In genomic region chr14:75237096-75237495, GRCm38 (mm10) we compare ENCODE assay signal across 24 mouse cellular contexts. TPM values are rescaled to one million over a fixed set of nuclear protein-coding genes. Genes with fewer than 3 reads are reported as not detected.
DNase-seq lines count a peak whose midpoint lies in the region; ATAC-seq and TF ChIP-seq lines count a peak whose summit lies in the region.
"Had no signal": no experiment of that assay in that cellular context is flagged by ENCODE, and none has a peak within 500 bp of the region (broad histone marks: within the 10 kb centered on the region; RNA-seq: fewer than 3 reads in every experiment).

No protein-coding gene starts in this region.

- no peak overlapping the region for H3K4me3 ChIP-seq in kidney, embryonic 14.5 days (ENCODE audit: low read length)
- H3K4me3 ChIP-seq in kidney, adult 2 months (ENCODE audit: insufficient read depth, low read depth, low read length): no peak overlapping the region
- no peak overlapping the region for H3K4me3 ChIP-seq in forebrain, embryonic 12.5 days (replicated peaks)
- no peak overlapping the region for H3K4me3 ChIP-seq in forebrain, embryonic 16.5 days (replicated peaks; ENCODE audit: low read length)
- H3K4me3 ChIP-seq: embryonic facial prominence, embryonic 15.5 days; erythroblast, embryonic 14.5 days; gastrocnemius, adult 2 months; heart, embryonic 13.5 days had no signal

- no peak overlapping the region for H3K9ac ChIP-seq in kidney, embryonic 14.5 days (ENCODE audit: low read depth, low read length)
- no peak overlapping the region for H3K9ac ChIP-seq in forebrain, embryonic 12.5 days
- no peak overlapping the region for H3K9ac ChIP-seq in forebrain, embryonic 16.5 days (replicated peaks; ENCODE audit: low read depth, low read length)
- H3K9ac ChIP-seq: embryonic facial prominence, embryonic 15.5 days; heart, embryonic 13.5 days had no signal

- DNase-seq in kidney, adult 2 months: no peak
- peak; percentile 39 for DNase-seq in brain, embryonic 14.5 days (ENCODE audit: low read depth)
- no peak for DNase-seq in kidney, postnatal 14 days
- DNase-seq: adrenal gland, postnatal 14 days; cerebellum, adult 2 months; cerebellum, postnatal 10 days; gastrocnemius, adult 2 months; gastrocnemius, postnatal 25 days; heart, postnatal 36 days had no signal

- no peak for TF ChIP-seq POLR2A in kidney, adult 2 months (IDR thresholded peaks at IDR 0.05; ENCODE audit: low read depth, low read length)
- TF ChIP-seq POLR2A in brain, embryonic 14.5 days (IDR thresholded peaks at IDR 0.05; ENCODE audit: borderline replicate concordance, extremely low read depth, insufficient read depth, insufficient read length, poor library complexity, severe bottlenecking): no peak

- no peaks in the 10 kb centered on the region for H3K36me3 ChIP-seq in kidney, embryonic 14.5 days (ENCODE audit: control insufficient read depth, insufficient read depth, low read length)
- no peaks in the 10 kb centered on the region for H3K36me3 ChIP-seq in kidney, adult 2 months (ENCODE audit: control insufficient read depth, insufficient read depth, low read length)
- H3K36me3 ChIP-seq in forebrain, embryonic 12.5 days (replicated peaks): no peaks in the 10 kb centered on the region
- no peaks in the 10 kb centered on the region for H3K36me3 ChIP-seq in forebrain, embryonic 16.5 days (ENCODE audit: control insufficient read depth, insufficient read depth)
- H3K36me3 ChIP-seq: embryonic facial prominence, embryonic 15.5 days; heart, embryonic 13.5 days had no signal

- H3K27me3 ChIP-seq in kidney, embryonic 14.5 days (ENCODE audit: control insufficient read depth, insufficient read depth, low read length): no peaks in the 10 kb centered on the region
- H3K27me3 ChIP-seq in kidney, adult 2 months (replicated peaks; ENCODE audit: control insufficient read depth, insufficient read depth, low read length): no peaks in the 10 kb centered on the region
- H3K27me3 ChIP-seq in forebrain, embryonic 12.5 days: no peaks in the 10 kb centered on the region; the same call in 1 of the 2 replicates
- H3K27me3 ChIP-seq in forebrain, embryonic 16.5 days (replicated peaks; ENCODE audit: control insufficient read depth, insufficient read depth, low read length): no peaks in the 10 kb centered on the region
- H3K27me3 ChIP-seq: CH12.LX; embryonic facial prominence, embryonic 15.5 days; heart, embryonic 13.5 days had no signal

- no peak overlapping the region for H3K4me2 ChIP-seq in kidney, embryonic 14.5 days (replicated peaks; ENCODE audit: low read depth, low read length)
- H3K4me2 ChIP-seq in forebrain, embryonic 12.5 days: no peak overlapping the region
- H3K4me2 ChIP-seq in forebrain, embryonic 16.5 days (ENCODE audit: low read length): no peak overlapping the region
- H3K4me2 ChIP-seq: embryonic facial prominence, embryonic 15.5 days; heart, embryonic 13.5 days had no signal

- 86% methylated on average over 8 of the region's 8 CpGs for WGBS in kidney, embryonic 14.5 days
- 83% methylated on average over 8 of the region's 8 CpGs for WGBS in kidney, adult 2 months
- 59% methylated on average over 8 of the region's 8 CpGs for WGBS in forebrain, embryonic 12.5 days
- 33% methylated on average over 8 of the region's 8 CpGs for WGBS in forebrain, embryonic 16.5 days

- H3K4me1 ChIP-seq in kidney, embryonic 14.5 days (ENCODE audit: control insufficient read depth, insufficient read depth, low read length): no peaks in the 10 kb centered on the region
- H3K4me1 ChIP-seq in kidney, adult 2 months (ENCODE audit: control insufficient read depth, insufficient read depth, low read length): no peaks in the 10 kb centered on the region
- peaks cover 22% of the 10 kb centered on the region for H3K4me1 ChIP-seq in forebrain, embryonic 12.5 days
- peaks cover 27% of the 10 kb centered on the region for H3K4me1 ChIP-seq in forebrain, embryonic 16.5 days (replicated peaks; ENCODE audit: control insufficient read depth, insufficient read depth, low read length)
- H3K4me1 ChIP-seq: embryonic facial prominence, embryonic 15.5 days; heart, embryonic 13.5 days had no signal

- no peaks in the 10 kb centered on the region for H3K9me3 ChIP-seq in kidney, embryonic 14.5 days (ENCODE audit: control insufficient read depth, low read length)
- no peaks in the 10 kb centered on the region for H3K9me3 ChIP-seq in forebrain, embryonic 12.5 days
- no peaks in the 10 kb centered on the region for H3K9me3 ChIP-seq in forebrain, embryonic 16.5 days (ENCODE audit: control insufficient read depth, low read length)
- H3K9me3 ChIP-seq: embryonic facial prominence, embryonic 15.5 days; heart, embryonic 13.5 days had no signal

- no peak for TF ChIP-seq CTCF in kidney, adult 2 months (conservative IDR thresholded peaks at IDR 0.05; ENCODE audit: insufficient read depth, insufficient read length, low read depth, low read length)
- no peak for TF ChIP-seq CTCF in brain, embryonic 14.5 days (IDR thresholded peaks at IDR 0.05; ENCODE audit: borderline replicate concordance, extremely low read depth, insufficient read depth, insufficient read length)

- 0 out of 2 replicates have a peak overlapping the region, but pooled peaks have one; percentile 42 for H3K27ac ChIP-seq in kidney, embryonic 14.5 days (ENCODE audit: low read depth, low read length)
- no peak overlapping the region for H3K27ac ChIP-seq in kidney, adult 2 months (ENCODE audit: insufficient read depth, low read depth, low read length)
- H3K27ac ChIP-seq in forebrain, embryonic 12.5 days: peak overlapping the region; percentile 95
- H3K27ac ChIP-seq in forebrain, embryonic 16.5 days (ENCODE audit: low read length): peak overlapping the region; percentile 82
- H3K27ac ChIP-seq: embryonic facial prominence, embryonic 15.5 days; gastrocnemius, adult 2 months; heart, embryonic 13.5 days; hindbrain, postnatal 0 days had no signal

- ATAC-seq in kidney, embryonic 14.5 days (ENCODE audit: low FRiP score, low TSS enrichment): no peak
- no peak for ATAC-seq in forebrain, embryonic 12.5 days (ENCODE audit: low FRiP score)
- no peak for ATAC-seq in forebrain, embryonic 16.5 days
- no peak for ATAC-seq in CD4-positive, CD25-positive, alpha-beta regulatory T cell, adult 4 months
- ATAC-seq: activated CD4-positive, CD25-positive, alpha-beta regulatory T cell, adult 4 months; Patski had no signal

RNA-seq across cellular contexts. Expression of gene Cpb2, which starts 5.0 kb away (rescaled TPM):
- 13.2 and 14.6 TPM in 2 replicates for polyA plus RNA-seq in kidney, embryonic 14.5 days (2014; fragmentation: Nextera tagmentation; extraction: Ambion mirVana)
- 2.0 and 2.6 TPM in 2 replicates for polyA plus RNA-seq in kidney, adult 2 months (2012; rRNA removed)
- not detected in 2 replicates for polyA plus RNA-seq in brain, embryonic 14.5 days (2012; rRNA removed)
- not detected in 2 replicates for polyA plus RNA-seq in forebrain, embryonic 12.5 days (2016; fragmentation: Nextera tagmentation; extraction: Ambion mirVana)
- polyA plus RNA-seq in forebrain, embryonic 16.5 days (2015; fragmentation: Nextera tagmentation; extraction: Ambion mirVana): not detected in 2 replicates
- polyA plus RNA-seq in CD4-positive, CD25-positive, alpha-beta regulatory T cell, adult 4 months (2017; shearing (Covaris generic)): not detected
- polyA plus RNA-seq: activated CD4-positive, CD25-positive, alpha-beta regulatory T cell, adult 4 months; C2C12; cerebellum, adult 2 months; embryonic facial prominence, embryonic 11.5 days; embryonic facial prominence, embryonic 15.5 days; erythroblast, embryonic 14.5 days; heart, postnatal 0 days; hindbrain, embryonic 11.5 days; hindbrain, postnatal 0 days; Patski had no signal

RNA-seq across cellular contexts. Expression of gene Zc3h13, which starts 47.1 kb away (rescaled TPM):
- 32.4 and 40.2 TPM in 2 replicates for polyA plus RNA-seq in kidney, embryonic 14.5 days (2014; fragmentation: Nextera tagmentation; extraction: Ambion mirVana)
- 6.4 and 7.0 TPM in 2 replicates for polyA plus RNA-seq in kidney, adult 2 months (2012; rRNA removed)
- polyA plus RNA-seq in brain, embryonic 14.5 days (2012; rRNA removed): 21.0 and 32.0 TPM in 2 replicates
- polyA plus RNA-seq in forebrain, embryonic 12.5 days (2016; fragmentation: Nextera tagmentation; extraction: Ambion mirVana): 48.1 and 49.6 TPM in 2 replicates
- 53.4 and 54.7 TPM in 2 replicates for polyA plus RNA-seq in forebrain, embryonic 16.5 days (2015; fragmentation: Nextera tagmentation; extraction: Ambion mirVana)
- polyA plus RNA-seq in CD4-positive, CD25-positive, alpha-beta regulatory T cell, adult 4 months (2017; shearing (Covaris generic)): 10 to 100 TPM; 21.7 to 23.9 TPM
